Mouse (Mus musculus): ENCODE results near the gene Nsa2.

Gene Nsa2

DNA sequence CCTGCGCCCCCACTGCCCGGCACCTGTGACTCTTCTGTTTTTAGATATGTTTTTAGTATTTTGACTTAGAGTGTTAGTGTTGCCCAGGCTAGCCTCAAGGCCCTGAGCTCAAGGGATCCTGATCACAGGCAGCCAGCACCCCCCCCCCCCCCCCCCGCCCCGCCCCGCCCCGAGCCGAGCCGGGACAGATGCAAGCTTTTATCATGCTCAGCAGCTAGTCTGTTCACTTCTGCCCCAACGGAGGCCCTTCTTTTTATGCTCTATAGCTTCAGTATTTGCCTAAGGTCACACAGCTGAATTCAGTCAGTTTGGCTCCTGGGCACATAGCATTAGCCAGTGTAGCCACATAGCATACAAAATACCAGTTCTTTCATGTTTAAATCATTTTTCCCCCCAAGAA lies 51.4 kb downstream of the Nsa2 start:
- no peak for DNase-seq

DNA sequence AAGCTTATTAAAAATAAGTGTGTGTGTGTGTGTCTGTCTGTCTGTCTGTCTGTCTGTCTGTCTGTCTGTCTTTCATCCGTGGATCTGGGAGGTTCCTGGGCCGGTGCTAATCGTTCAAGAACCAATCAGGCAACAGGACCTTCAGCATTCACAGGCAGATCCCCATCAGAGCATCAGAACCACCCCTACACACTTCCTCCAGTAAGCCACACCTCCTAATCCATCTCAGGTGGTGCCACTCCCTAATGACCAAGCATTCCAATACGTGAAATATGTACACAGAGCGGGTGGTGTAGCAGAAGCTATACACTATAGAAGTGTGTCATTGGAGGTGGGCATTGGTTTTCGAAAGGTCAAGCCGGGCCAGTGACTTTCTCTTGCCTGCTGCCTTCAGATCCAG lies 55.3 kb downstream of the Nsa2 start:
- no peak for DNase-seq

DNA sequence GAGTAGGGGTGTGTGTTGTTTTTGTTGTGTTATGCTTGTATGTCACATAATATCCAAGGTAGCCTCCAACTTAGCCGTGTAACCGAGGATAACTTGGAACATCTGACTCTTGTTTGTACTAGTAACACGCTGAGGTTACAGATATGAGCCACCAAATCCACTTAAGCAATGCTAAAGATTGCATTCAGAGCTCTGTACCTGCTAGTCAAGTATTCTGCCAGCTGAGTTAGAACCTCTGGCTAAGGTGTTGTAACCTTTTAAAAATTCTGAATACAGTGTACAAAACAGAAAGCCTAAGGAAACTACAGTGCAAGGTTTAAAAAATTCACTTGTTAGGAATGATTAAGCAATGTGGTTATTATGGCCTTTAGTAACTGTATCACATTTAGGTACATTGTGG lies 57.1 kb downstream of the Nsa2 start:
- DNase-seq, result no peak

DNA sequence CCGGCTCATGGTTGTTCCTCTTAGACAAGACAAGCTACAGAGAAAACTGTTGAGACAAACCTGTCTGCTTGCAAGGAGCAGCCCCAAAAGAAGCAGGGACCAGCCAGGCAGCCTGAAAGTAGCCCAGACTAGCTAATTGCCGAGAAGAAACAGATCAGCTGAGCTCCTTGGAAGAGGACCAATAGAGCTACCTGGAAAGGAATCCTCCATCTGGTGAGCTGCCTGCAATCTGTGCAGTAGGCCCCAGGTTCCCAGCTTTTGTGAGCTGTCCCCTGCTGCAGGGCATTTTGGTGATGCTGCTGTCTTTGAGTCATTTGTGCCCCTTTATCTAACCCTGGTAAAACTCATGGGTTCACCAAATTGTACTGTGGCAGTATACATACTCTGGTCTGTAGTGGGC lies 57.5 kb downstream of the Nsa2 start:
- DNase-seq, result peak; percentile 44 to 48
